Mouse (Mus musculus): ENCODE measurements at regions not wholly inside any gene's neighbourhood (a gene's known extent, or its start where the extent isn't known, plus 50 kb on each side); places are given as distances from the start of the nearest gene placed in this dataset.

- Histone ChIP-seq H3K4me1 (replicated peaks) (no peaks in the 10 kb centered on the region), H3K27ac (no peak overlapping the region), H3K9me3 (replicated peaks) (no peaks in the 10 kb centered on the region), H3K4me2 (no peak overlapping the region), H3K9ac (no peak overlapping the region), H3K36me3 (no peaks in the 10 kb centered on the region), H3K27me3 (no peaks in the 10 kb centered on the region), H3K4me3 (no peak overlapping the region)
- ATAC-seq (replicated peaks; ENCODE audit: insufficient number of reproducible peaks, insufficient read depth, low FRiP score, low read depth), result no peak
- 80% methylated on average over 4 of the region's 4 CpGs for WGBS
These were observed 657.2 kb downstream of the Tmem114 start for GRCm38 (mm10) chr16:7767691-7768090.

- H3K9me3 ChIP-seq (replicated peaks), result no peaks in the 10 kb centered on the region
- no peaks in the 10 kb centered on the region for H3K4me1 ChIP-seq (replicated peaks)
- no peak overlapping the region for H3K9ac ChIP-seq
- no peak overlapping the region for H3K4me2 ChIP-seq
- H3K4me3 ChIP-seq, result no peak overlapping the region
- H3K27me3 ChIP-seq, result no peaks in the 10 kb centered on the region
- no peak for ATAC-seq (replicated peaks; ENCODE audit: insufficient number of reproducible peaks, insufficient read depth, low FRiP score, low read depth)
- no peak overlapping the region for H3K27ac ChIP-seq
- 61% methylated on average over 6 of the region's 6 CpGs for whole genome bisulfite sequencing
- no peaks in the 10 kb centered on the region for H3K36me3 ChIP-seq
These were observed 660.6 kb downstream of the Tmem114 start for GRCm38 (mm10) chr16:7764383-7764782.

DNA sequence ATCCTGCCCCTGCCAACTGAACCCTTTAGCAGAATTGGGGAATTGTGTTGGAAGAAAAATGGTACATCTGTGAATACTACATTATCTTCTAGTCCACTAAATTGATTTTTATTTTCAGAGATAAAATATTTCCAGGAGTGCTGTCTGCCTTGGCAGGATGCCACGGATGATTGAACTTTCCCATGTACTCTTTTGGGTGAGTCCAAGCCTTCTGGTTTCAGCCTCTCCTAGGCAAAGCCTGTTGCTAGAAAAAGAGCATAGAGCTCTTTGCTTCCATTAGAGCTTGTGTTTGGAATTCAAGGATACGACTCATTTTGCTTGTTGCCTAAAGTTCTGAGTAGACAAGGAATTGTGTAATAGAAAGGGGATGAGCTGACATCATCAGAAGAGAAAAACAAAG lies 696.8 kb downstream of the Tmem114 start:
- Histone ChIP-seq H3K27me3 (no peaks in the 10 kb centered on the region), H3K36me3 (no peaks in the 10 kb centered on the region), H3K27ac (no peak overlapping the region), H3K4me1 (replicated peaks) (no peaks in the 10 kb centered on the region), H3K9ac (no peak overlapping the region), H3K4me3 (no peak overlapping the region), H3K9me3 (replicated peaks) (no peaks in the 10 kb centered on the region; the same call in 1 of the 2 replicates), H3K4me2 (no peak overlapping the region)
- ATAC-seq (replicated peaks; ENCODE audit: insufficient number of reproducible peaks, insufficient read depth, low FRiP score, low read depth), result no peak
- WGBS, result 48% methylated on average over 2 of the region's 2 CpGs

DNA sequence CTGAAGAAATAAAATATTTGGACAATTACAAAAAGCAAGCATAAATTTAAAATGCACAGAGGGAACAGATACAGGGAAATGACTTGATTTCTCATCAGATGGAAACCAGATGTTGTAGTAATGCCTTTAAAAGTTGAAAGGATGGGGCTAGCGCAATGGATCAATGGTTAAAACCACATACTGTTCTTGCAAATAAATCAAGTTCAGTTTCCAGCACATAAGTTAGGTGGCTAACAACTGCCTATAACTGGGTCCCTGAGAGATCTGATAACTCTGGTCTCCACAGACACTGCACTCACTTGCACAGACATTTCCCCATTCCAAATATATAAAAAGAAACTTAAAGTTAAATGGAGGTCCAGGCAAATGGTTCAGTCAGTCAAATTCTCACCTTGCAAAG lies 699.7 kb downstream of the Tmem114 start:
- H3K27me3 ChIP-seq, result no peaks in the 10 kb centered on the region
- H3K4me3 ChIP-seq, result no peak overlapping the region
- no peak overlapping the region for H3K4me2 ChIP-seq
- no peaks in the 10 kb centered on the region for H3K9me3 ChIP-seq (replicated peaks)
- no peaks in the 10 kb centered on the region for H3K36me3 ChIP-seq
- WGBS, result 69% methylated on average over 1 of the region's 1 CpGs
- no peak overlapping the region for H3K9ac ChIP-seq
- ATAC-seq (replicated peaks; ENCODE audit: insufficient number of reproducible peaks, insufficient read depth, low FRiP score, low read depth), result no peak
- H3K4me1 ChIP-seq (replicated peaks), result no peaks in the 10 kb centered on the region
- no peak overlapping the region for H3K27ac ChIP-seq

GRCm38 (mm10) chr16:7701471-7701870 lies 723.5 kb downstream of the Tmem114 start:
- H3K9ac ChIP-seq, result no peak overlapping the region
- H3K27me3 ChIP-seq, result no peaks in the 10 kb centered on the region
- ATAC-seq (replicated peaks; ENCODE audit: insufficient number of reproducible peaks, insufficient read depth, low FRiP score, low read depth), result no peak
- 57% methylated on average over 4 of the region's 4 CpGs for WGBS
- no peaks in the 10 kb centered on the region for H3K9me3 ChIP-seq (replicated peaks)
- H3K4me2 ChIP-seq, result no peak overlapping the region
- H3K27ac ChIP-seq, result no peak overlapping the region
- no peaks in the 10 kb centered on the region for H3K4me1 ChIP-seq (replicated peaks)
- H3K36me3 ChIP-seq, result no peaks in the 10 kb centered on the region
- H3K4me3 ChIP-seq, result no peak overlapping the region

- no peak overlapping the region for H3K4me3 ChIP-seq
- no peak overlapping the region for H3K9ac ChIP-seq
- H3K9me3 ChIP-seq (replicated peaks), result no peaks in the 10 kb centered on the region
- H3K4me2 ChIP-seq, result no peak overlapping the region
- no peak for ATAC-seq (replicated peaks; ENCODE audit: insufficient number of reproducible peaks, insufficient read depth, low FRiP score, low read depth)
- H3K36me3 ChIP-seq, result no peaks in the 10 kb centered on the region
- no peaks in the 10 kb centered on the region for H3K27me3 ChIP-seq
- no peak overlapping the region for H3K27ac ChIP-seq
- H3K4me1 ChIP-seq (replicated peaks), result no peaks in the 10 kb centered on the region
These were observed 739.5 kb downstream of the Tmem114 start for GRCm38 (mm10) chr16:7685484-7685883.

DNA sequence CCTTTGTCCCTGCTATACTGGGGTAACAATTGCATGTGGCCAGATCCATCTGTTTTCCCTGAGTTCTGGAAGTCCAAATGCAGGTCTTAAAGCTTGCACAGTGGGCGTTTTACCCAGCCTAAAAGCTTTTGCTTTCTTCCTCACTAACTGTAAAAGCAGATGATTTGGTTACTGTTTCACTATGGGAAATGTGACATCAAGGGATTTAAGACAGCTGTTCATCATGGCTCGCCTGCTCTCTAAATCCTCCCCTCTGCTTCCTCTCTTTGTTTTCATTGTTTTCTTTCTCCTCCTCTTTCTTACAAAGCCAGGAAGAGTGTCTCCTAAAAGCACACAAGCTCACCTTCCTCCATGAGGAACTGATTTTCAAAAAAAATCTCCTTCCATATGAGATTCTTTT lies 758.8 kb downstream of the Tmem114 start:
- WGBS, result 22% methylated on average over 2 of the region's 2 CpGs
- Histone ChIP-seq H3K27me3 (no peaks in the 10 kb centered on the region), H3K4me3 (no peak overlapping the region), H3K36me3 (no peaks in the 10 kb centered on the region), H3K9me3 (replicated peaks) (no peaks in the 10 kb centered on the region), H3K27ac (no peak overlapping the region; the same call in 1 of the 2 replicates), H3K4me1 (replicated peaks) (no peaks in the 10 kb centered on the region), H3K4me2 (no peak overlapping the region), H3K9ac (no peak overlapping the region)
- ATAC-seq (replicated peaks; ENCODE audit: insufficient number of reproducible peaks, insufficient read depth, low FRiP score, low read depth), result no peak

DNA sequence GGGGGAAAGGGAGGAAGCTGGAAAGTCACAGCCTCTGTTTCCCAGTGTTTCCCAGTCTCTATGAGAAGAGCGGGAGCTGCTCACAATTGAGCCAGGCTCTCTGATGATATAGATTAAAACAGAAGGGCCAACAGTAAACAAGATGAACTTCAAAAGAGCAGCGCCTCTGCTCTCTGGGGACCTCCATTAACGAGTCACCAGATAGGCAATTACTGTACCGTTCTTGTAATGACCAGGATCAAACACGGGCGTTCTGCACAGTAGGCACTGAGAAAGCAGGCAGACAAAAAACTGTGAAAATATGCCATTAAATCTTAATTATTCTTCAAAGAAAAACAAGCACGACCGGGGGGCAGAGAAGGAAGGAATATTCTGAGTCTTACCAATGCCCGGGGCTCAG lies 766.8 kb downstream of the Tmem114 start:
- ATAC-seq (replicated peaks; ENCODE audit: insufficient number of reproducible peaks, insufficient read depth, low FRiP score, low read depth), result no peak
- H3K9ac ChIP-seq, result no peak overlapping the region
- no peaks in the 10 kb centered on the region for H3K36me3 ChIP-seq
- WGBS, result 58% methylated on average over 9 of the region's 9 CpGs
- H3K27me3 ChIP-seq, result no peaks in the 10 kb centered on the region
- H3K27ac ChIP-seq, result no peak overlapping the region
- H3K4me2 ChIP-seq, result no peak overlapping the region
- H3K4me1 ChIP-seq (replicated peaks), result no peaks in the 10 kb centered on the region
- H3K4me3 ChIP-seq, result no peak overlapping the region
- H3K9me3 ChIP-seq (replicated peaks), result no peaks in the 10 kb centered on the region

GRCm38 (mm10) chr16:7654451-7654850 lies 770.5 kb downstream of the Tmem114 start:
- 82% methylated on average over 6 of the region's 6 CpGs for WGBS
- no peak overlapping the region for H3K4me2 ChIP-seq
- no peak overlapping the region for H3K9ac ChIP-seq
- no peaks in the 10 kb centered on the region for H3K36me3 ChIP-seq
- H3K4me1 ChIP-seq (replicated peaks), result no peaks in the 10 kb centered on the region
- H3K4me3 ChIP-seq, result no peak overlapping the region
- H3K9me3 ChIP-seq (replicated peaks), result no peaks in the 10 kb centered on the region
- H3K27ac ChIP-seq, result no peak overlapping the region
- ATAC-seq (replicated peaks; ENCODE audit: insufficient number of reproducible peaks, insufficient read depth, low FRiP score, low read depth), result no peak
- H3K27me3 ChIP-seq, result no peaks in the 10 kb centered on the region

- Histone ChIP-seq H3K4me1 (replicated peaks) (no peaks in the 10 kb centered on the region), H3K27ac (no peak overlapping the region), H3K4me3 (no peak overlapping the region), H3K36me3 (no peaks in the 10 kb centered on the region), H3K27me3 (no peaks in the 10 kb centered on the region), H3K9ac (no peak overlapping the region), H3K4me2 (no peak overlapping the region), H3K9me3 (replicated peaks) (no peaks in the 10 kb centered on the region)
- no peak for ATAC-seq (replicated peaks; ENCODE audit: insufficient number of reproducible peaks, insufficient read depth, low FRiP score, low read depth)
- WGBS, result 43% methylated on average over 1 of the region's 1 CpGs
These were observed 775.2 kb downstream of the Tmem114 start for GRCm38 (mm10) chr16:7649771-7650170.

DNA sequence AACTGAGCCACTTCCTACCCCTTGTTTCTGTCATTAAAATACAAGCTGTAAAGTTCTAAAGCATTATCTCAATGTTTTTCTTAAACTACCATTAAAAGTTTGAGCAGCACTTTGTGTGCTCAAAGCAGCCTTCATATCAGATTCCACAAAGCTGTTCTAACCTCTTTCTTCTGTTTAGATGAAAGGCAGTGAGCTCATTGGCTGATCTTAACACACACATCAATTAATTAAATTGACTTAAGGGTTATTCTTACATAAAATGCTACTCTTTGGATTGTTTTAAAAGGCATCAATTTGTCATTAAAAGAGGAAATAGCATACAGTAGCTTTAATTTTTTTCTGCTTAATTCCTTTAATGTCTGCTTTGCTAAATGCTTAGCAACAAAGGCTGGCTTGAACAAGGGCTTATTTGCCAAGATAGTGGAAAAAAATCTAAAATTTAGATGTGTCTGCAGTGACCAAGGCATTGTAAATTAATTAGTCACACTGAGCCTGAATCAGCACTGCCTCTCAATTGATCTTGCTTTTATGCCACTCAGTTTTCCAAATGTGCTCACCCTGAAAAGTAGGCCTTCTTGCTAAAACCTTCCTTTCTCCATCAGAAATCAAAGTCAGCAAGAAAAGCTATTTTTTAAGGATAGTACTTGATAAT lies 777.5 kb downstream of the Tmem114 start:
- Histone ChIP-seq H3K4me2 (no peak overlapping the region), H3K9ac (no peak overlapping the region), H3K27me3 (no peaks in the 10 kb centered on the region), H3K9me3 (replicated peaks) (no peaks in the 10 kb centered on the region), H3K4me1 (replicated peaks) (no peaks in the 10 kb centered on the region), H3K36me3 (no peaks in the 10 kb centered on the region), H3K4me3 (no peak overlapping the region), H3K27ac (no peak overlapping the region)
- ATAC-seq (replicated peaks; ENCODE audit: insufficient number of reproducible peaks, insufficient read depth, low FRiP score, low read depth), result no peak

- no peaks in the 10 kb centered on the region for H3K4me1 ChIP-seq (replicated peaks)
- ATAC-seq (replicated peaks; ENCODE audit: insufficient number of reproducible peaks, insufficient read depth, low FRiP score, low read depth), result no peak
These were observed 780.6 kb downstream of the Tmem114 start for GRCm38 (mm10) chr16:7644363-7644762.

More at GRCm38 (mm10) chr16:7644363-7644762, 780.6 kb downstream of the Tmem114 start:
- Histone ChIP-seq H3K27ac (no peak overlapping the region), H3K4me3 (no peak overlapping the region), H3K9me3 (replicated peaks) (no peaks in the 10 kb centered on the region), H3K27me3 (no peaks in the 10 kb centered on the region), H3K4me2 (no peak overlapping the region), H3K36me3 (no peaks in the 10 kb centered on the region), H3K9ac (no peak overlapping the region)

All from heart, embryonic 15.5 days (tissue).